Mouse (Mus musculus) T-helper 2 cell (primary cell): ENCODE measurements around the gene Gm15517.
"Not testable (repeated sequence)": the region's sequence is repeated elsewhere in the genome, so short reads cannot be mapped to it uniquely, and the experiment has no call there.

Experiments
- in situ Hi-C: fragments of 300-600 bp; cut with MboI, MseI; formaldehyde crosslinking; loops from one replicate; pipeline ENCODE4 v1.15.1; 2025; ENCODE audit warnings: high pct_unique_total_duplicates

Gm15517 gene

GRCm38 (mm10) chr7:44269397-44269796, 8.2 kb downstream of the Gm15517 start:
- in situ Hi-C loops: loop anchor here (5.0 kb wide), 1 partner anchor 78 kb away; no protein-coding TSS in a partner anchor

DNA sequence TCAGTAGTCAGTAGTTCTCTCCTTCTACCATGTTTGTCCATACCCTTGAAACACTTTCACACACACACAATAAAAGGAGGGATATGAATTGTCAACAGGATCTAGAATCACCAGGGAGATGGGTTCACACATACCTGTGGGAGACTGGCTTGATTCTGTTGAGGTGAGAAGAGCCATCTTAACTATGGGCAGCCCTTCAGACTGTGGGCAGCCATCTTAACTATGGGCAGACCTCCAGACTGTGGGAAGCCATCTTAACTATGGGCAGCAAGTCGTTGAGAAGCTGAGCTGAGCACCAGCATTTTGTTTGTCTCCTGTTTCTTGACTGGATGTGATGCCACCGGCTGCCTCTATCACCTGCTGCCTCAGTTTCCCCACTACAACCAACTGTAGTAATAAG, 10.1 kb downstream of the Gm15517 start:
- in situ Hi-C loops: no loop called here

GRCm38 (mm10) chr7:44272546-44272945, 11.3 kb downstream of the Gm15517 start:
- in situ Hi-C loops: no loop called here

DNA sequence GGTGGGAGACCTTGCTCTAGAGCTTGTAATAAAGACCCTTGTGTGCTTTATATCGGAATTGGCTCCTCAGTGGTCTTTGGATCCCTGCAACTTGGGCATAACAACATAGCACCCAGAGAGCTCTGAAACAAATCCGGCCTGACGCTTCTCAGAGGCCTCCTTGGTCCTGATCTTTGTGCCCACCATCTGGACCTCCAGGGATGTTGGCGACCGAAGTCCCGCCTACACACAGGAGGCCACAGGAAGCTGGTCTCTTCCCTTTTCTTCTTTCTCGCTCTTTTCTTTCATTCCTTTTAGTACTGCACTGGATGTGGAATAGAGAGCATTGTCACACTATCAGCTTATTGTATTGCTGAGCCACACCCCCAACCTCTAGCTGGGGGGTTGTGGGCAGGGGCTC, 12.2 kb downstream of the Gm15517 start:
- in situ Hi-C loops: no loop called here

- in situ Hi-C loops: no loop called here
Observed at GRCm38 (mm10) chr7:44274096-44274495, 12.8 kb downstream of the Gm15517 start.

- in situ Hi-C loops: no loop called here
Observed at GRCm38 (mm10) chr7:44275546-44275945, 14.3 kb downstream of the Gm15517 start.

DNA sequence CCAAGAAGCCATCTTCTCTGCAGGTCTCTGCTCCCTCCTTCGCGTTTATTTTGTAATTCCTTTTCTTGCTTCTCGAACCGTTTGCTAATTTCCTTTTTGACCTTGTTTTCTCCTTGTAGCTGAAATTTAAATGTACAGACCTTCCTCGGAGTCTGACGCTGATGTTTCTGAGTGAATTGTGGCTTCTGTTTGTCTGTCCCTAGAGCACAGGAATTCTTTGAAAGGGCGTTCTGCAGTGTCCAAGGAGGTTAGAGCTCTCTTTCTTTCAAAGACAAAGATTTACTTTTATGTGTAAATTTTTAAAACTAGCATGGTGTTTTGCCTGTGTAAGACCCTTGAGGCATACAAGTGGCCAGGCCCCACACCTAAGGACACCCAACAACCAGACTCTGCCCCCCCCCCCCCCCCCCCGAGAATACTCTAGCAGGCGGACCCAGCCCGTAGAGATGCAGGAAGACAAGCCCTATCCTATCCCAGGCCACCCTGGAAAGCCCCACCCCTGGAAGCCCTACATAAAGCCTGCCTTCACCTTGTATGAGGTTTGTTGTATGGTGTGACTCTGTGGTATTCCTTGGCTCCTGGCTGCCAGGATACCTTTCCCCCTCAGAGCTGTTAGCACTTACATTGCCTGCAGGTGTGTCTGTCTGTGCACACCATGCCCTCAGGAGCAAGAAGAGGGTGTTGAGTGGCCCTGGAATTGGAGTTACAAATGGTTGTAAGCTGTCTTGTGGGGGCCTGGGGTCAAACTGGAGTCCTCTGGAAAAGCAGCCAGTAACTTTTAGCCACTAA, 15.4 kb downstream of the Gm15517 start:
- in situ Hi-C loops: no loop called here

GRCm38 (mm10) chr7:44277250-44277622, 16.0 kb downstream of the Gm15517 start:
- in situ Hi-C loops: no loop called here

DNA sequence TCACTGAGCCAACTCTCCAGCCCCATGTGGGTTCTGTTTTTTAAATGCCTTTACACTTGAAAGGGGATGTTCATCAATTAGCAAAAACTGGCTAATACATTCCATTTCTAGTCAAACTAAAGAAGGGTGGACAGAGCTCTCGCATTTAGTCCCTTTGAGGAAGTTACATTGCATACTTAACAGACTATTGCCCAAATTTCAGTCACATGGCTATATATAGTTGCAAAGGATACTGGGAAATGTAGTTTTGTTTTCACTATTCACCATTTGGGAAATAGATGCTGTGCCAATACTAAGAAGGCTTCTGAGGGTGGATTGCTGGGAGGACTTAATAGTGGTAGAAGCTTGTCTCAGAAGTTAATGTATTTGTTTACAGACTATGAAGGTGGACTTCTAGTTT, 19.7 kb downstream of the Gm15517 start:
- in situ Hi-C loops: loop anchor here (5.0 kb wide), 1 partner anchor 51 kb away; no protein-coding TSS in a partner anchor

DNA sequence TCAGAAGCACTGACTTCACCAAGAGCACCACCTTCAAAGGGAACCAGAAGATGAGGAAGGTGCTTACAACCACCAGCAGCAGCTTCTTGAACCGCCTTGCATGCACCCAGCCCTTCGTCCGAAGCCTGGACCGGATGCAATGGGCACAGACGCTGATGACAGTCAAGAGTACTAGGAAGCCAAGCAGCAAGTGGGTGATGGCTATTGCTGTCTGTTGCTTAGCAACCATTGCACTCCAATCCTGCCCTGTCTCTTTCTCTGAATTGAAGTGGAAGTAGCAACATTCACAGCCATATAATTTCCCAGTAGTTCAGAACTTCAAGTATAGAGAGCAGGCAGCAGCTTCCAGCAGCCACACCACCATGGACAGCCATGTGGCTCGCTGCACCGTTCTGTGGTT, 20.3 kb downstream of the Gm15517 start:
- in situ Hi-C loops: loop anchor here (5.0 kb wide), 1 partner anchor 51 kb away; no protein-coding TSS in a partner anchor

DNA sequence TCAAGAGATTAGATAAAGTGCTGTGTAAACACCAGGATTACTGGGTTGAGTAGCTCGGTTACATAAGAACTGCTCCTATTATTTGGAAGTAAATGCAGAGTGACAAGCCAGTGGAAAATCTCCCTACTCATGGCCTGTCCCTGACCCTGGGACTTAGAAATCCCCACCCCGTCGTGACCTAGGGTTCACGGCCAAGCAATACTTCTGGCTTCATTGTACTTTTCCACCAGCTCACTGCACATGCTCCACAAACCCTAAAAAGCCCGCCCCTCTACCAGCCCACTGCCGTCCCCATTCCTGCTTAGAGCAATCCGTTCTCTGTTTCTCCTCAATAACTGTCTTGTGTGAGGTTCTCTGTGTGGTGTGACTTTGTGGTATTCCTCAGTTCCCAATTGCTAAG, 26.5 kb downstream of the Gm15517 start:
- in situ Hi-C loops: no loop called here

DNA sequence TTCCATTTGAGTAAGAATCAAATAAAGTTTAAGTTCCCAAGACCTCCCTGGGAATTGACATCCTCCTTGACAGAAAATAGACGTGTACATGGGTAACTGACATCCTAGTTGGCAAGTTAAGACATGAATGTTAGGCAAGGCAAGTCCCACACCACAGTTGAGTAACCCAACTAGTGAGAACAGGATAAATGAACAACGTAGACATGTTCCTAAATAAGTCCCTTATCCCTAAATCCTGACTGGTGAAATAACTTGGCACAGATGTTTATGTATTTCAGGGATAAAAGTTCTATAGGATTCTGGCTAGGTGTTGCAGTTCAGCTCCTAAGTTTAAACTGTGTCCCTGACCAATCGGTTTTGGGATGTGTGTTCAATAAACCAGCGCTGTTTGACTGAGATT, 29.7 kb downstream of the Gm15517 start:
- in situ Hi-C loops: no loop called here

DNA sequence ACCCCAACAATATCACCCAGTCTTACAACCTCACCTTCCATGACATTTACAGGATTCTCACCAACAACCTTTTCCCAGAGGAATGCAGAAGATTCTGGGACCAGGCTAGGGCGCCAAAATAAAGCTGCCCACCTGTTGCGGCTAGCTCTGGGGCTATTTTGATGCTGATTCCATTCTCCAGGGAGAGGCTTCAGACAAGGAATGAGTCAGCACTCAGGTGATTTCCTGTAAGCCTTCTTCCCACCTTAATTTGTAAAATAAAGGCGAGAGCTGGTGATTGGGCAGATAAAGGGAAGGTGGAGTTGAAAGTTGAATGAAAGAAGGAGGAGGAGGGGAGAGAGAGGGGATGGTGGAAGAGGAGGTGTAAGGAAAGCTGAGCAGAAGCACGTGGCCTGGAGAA, 30.2 kb downstream of the Gm15517 start:
- in situ Hi-C loops: no loop called here

DNA sequence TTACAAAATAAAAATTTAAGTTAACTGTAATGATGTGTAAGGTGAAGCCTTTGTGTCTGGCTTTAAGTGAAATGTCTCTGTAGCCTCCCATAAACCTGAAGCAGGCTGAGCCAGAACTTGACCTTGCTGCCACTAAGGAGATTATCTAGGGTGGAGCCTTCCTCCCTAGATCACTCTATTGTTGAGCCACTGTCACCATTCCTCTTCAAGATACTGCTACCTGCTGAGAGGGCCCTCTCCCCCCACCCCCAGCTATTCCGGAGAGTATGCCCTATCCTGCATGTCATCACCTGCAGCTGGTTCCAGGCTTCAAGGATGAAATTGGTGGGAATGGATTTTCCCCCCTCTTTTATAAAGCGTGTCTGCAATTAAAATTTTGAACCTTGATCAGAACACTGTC, 36.3 kb downstream of the Gm15517 start:
- in situ Hi-C loops: not testable (repeated sequence)

DNA sequence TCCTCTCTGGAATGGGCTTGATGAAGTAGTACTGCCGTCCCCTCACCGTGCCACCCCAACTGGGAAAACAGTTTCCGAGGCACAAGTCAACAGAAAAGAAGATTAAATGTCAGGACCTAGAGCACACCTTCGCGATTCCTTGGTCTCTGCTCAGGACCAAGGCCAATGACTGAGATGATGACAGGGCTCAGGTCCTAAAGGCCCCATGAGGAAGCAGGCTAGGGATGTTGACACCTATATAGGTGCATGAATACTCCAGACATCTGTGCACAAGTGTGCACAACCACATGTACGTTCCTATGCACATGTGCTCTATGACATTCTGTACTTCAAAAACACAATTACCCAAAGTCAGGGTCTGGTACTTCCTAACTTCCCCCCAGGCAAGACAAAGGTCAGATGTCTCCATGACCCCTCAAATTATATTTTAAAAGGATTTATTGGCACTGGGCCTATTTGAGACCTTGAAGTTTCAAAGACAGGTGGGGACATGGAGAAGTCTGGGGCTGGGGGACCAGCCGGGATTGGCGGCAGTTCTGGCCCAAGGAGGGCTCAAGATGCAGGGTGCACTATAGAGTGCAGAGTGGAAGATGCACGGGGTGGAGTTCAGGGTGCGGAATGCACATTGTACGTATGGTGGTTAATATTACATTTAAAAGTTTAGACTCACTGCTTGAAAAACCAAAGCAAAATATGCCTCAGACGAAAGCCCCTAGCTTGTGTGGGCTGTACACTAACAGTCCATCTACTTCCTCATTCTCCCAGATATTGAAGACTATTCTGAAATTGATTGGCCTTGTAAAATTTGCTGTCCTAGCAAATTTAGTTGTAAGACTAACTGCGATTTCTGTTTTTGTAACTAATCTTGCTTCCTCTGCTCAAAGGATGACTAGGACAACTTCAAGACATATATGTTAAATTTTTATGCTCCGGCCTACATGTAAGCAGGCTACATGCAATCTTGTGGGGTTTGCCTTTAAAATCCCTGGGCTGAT, 42.4 kb downstream of the Gm15517 start:
- in situ Hi-C loops: no loop called here

DNA sequence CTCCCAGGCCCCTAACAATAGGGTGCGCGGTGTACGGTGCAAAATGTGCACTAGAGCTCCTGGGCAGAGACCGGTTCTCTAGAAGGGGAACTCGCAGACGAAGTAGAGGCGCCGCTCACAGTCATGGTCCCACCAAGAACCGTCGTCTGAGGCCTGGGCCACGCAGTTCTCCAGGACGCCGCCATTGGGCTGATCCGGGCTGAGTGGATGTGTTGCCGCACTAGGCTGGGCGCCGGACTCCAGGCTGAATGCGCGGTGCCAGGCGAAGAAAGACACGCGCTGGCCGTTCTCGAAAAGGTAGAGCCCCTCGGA, 43.2 kb downstream of the Gm15517 start:
- in situ Hi-C loops: no loop called here

- in situ Hi-C loops: loop anchor here (5.0 kb wide), 2 partner anchors 43 to 47 kb away; partner anchors contain the start of gene Gm15517
Observed at GRCm38 (mm10) chr7:44304775-44305641, 43.8 kb downstream of the Gm15517 start.

DNA sequence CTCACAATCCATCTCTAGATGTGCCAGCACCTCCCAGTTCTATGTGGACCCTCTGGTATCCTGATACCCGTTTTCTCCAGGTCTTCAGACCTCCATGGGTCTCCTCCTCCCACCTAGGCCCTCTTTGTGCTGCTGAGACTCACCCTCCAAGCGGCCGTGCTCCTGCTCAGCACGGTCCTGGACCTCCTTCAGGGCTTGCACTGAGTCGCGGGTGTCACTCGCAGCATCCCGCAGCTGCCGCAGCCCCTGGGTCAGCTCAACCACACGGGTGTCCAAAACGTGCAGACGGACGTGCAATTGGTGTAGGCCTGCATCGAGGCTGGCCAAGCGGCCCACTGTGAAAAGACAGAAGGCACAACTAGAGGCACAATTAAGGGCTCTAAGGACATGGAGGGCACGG, 44.4 kb downstream of the Gm15517 start:
- in situ Hi-C loops: loop anchor here (5.0 kb wide), 2 partner anchors 43 to 47 kb away; partner anchors contain the start of gene Gm15517

GRCm38 (mm10) chr7:44306516-44307240, 45.4 kb downstream of the Gm15517 start, which contains the start of gene Clec11a:
Clec11a (minus strand) TSS chr7:44306902.
- in situ Hi-C loops: loop anchor here (5.0 kb wide), 2 partner anchors 44 to 46 kb away; partner anchors contain the start of gene Gm15517

- in situ Hi-C loops: loop anchor here (5.0 kb wide), 2 partner anchors 45 kb away; partner anchors contain the start of gene Gm15517
Observed at GRCm38 (mm10) chr7:44307261-44308020, 46.2 kb downstream of the Gm15517 start.
